Comparison of ENCODE assay signal across 27 mouse cellular contexts in the genomic region with DNA sequence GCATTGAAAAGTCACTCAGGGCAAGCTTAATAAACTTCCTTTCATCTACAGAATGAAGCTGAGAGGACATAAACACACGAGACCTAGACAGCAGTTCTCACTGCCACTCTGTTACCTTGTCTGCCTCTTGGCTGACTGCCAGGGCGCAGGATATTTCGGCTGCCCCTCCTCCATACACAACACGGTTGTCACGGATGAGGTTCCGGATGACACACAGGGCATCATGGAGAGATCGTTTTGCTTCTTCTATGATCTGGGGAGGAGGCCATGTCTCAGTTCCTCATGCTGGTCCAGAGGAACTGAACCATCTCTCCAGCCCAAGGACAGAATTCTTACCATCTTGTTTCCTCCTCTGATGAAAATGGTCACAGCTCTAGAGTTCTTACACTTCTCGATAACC. TPM values are rescaled to one million over a fixed set of nuclear protein-coding genes. Genes with fewer than 3 reads are reported as not detected.
"Had no signal": no experiment of that assay in that cellular context is flagged by ENCODE, and none has a peak within 500 bp of the region (broad histone marks: within the 10 kb centered on the region; RNA-seq: fewer than 3 reads in every experiment).

No protein-coding gene starts in this region.

- H3K9me3 ChIP-seq: embryonic facial prominence, embryonic 10.5 days; embryonic facial prominence, embryonic 12.5 days; embryonic facial prominence, embryonic 13.5 days; embryonic facial prominence, embryonic 15.5 days; forebrain, embryonic 10.5 days; forebrain, embryonic 12.5 days; forebrain, embryonic 13.5 days; forebrain, embryonic 15.5 days had no signal

- H3K4me3 ChIP-seq: embryonic facial prominence, embryonic 10.5 days; embryonic facial prominence, embryonic 12.5 days; embryonic facial prominence, embryonic 13.5 days; embryonic facial prominence, embryonic 15.5 days; erythroblast, embryonic 14.5 days; forebrain, embryonic 10.5 days; forebrain, embryonic 12.5 days; forebrain, embryonic 13.5 days; forebrain, embryonic 15.5 days; heart, adult 2 months had no signal

- ATAC-seq: forebrain, embryonic 13.5 days; forebrain, embryonic 14.5 days; forebrain, embryonic 15.5 days; forebrain, embryonic 16.5 days; forebrain, postnatal 0 days had no signal

- H3K4me1 ChIP-seq: embryonic facial prominence, embryonic 10.5 days; embryonic facial prominence, embryonic 12.5 days; embryonic facial prominence, embryonic 13.5 days; embryonic facial prominence, embryonic 15.5 days; forebrain, embryonic 10.5 days; forebrain, embryonic 12.5 days; forebrain, embryonic 13.5 days had no signal

- H3K4me2 ChIP-seq: embryonic facial prominence, embryonic 12.5 days; embryonic facial prominence, embryonic 13.5 days; embryonic facial prominence, embryonic 15.5 days; forebrain, embryonic 12.5 days; forebrain, embryonic 13.5 days; forebrain, embryonic 15.5 days had no signal

- DNase-seq: cerebellum, adult 2 months; cerebellum, adult 8-10 months; cerebellum, adult 9-10 months; cerebellum, adult 9-11 months; cerebellum, postnatal 10 days; cerebellum, postnatal 36 days; embryo, embryonic 11 days; forebrain, postnatal 0 days; gastrocnemius, postnatal 10 days; gastrocnemius, postnatal 14 days; gastrocnemius, postnatal 36 days; heart, adult 11 months; heart, adult 18-20 months; heart, adult 2 months had no signal

- H3K27me3 ChIP-seq: embryonic facial prominence, embryonic 12.5 days; embryonic facial prominence, embryonic 13.5 days; embryonic facial prominence, embryonic 15.5 days; forebrain, embryonic 12.5 days; forebrain, embryonic 13.5 days; forebrain, embryonic 15.5 days had no signal

- H3K27ac ChIP-seq: embryonic facial prominence, embryonic 10.5 days; embryonic facial prominence, embryonic 12.5 days; embryonic facial prominence, embryonic 13.5 days; embryonic facial prominence, embryonic 15.5 days; forebrain, embryonic 10.5 days; forebrain, embryonic 12.5 days; forebrain, embryonic 13.5 days; forebrain, embryonic 15.5 days; heart, adult 2 months had no signal

- H3K9ac ChIP-seq: embryonic facial prominence, embryonic 12.5 days; embryonic facial prominence, embryonic 13.5 days; embryonic facial prominence, embryonic 15.5 days; forebrain, embryonic 12.5 days; forebrain, embryonic 13.5 days; forebrain, embryonic 15.5 days; forebrain, postnatal 0 days had no signal

RNA-seq across cellular contexts. Expression of gene Cmbl, which starts 27.3 kb away (rescaled TPM):
- total RNA-seq: common myeloid progenitor, adult 5-6 weeks; granulocyte monocyte progenitor cell, adult 5-6 weeks had no signal
- polyA plus RNA-seq: erythroblast, embryonic 14.5 days had no signal
